Mouse (Mus musculus) frontal cortex, adult 2 months (tissue): ENCODE measurements at regions not wholly inside any gene's neighbourhood (a gene's known extent, or its start where the extent isn't known, plus 50 kb on each side); places are given as distances from the start of the nearest gene placed in this dataset.

Experiments
- DNase-seq, 2 experiments: peaks; one replicate each; pipeline ENCODE4 v3.0.0; 2022; ENCODE audit warnings: low spot score in 1 of 2; ENCODE audit errors: extremely low spot score in 1 of 2

DNA sequence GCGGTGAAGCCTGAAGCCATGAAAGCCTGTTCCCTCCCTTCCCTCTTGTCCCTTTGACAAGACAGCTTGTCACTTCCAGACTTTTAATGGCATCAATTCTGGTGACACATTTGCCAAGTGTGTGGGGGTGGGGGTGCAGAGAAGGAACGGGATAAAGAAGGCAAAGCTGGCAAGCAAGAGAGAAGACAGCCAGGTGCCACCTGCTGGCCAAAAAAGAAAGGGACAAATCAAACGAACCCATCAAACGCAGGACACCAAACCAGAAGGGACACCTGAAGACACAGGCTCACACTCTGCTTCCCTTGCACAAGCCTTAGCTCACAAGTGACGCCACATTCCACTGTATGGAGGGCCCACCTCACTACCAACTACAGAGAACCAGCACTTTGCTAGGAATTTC lies 197.0 kb upstream of the Klf14 start:
- peak; percentile 58 to 79 for DNase-seq

DNA sequence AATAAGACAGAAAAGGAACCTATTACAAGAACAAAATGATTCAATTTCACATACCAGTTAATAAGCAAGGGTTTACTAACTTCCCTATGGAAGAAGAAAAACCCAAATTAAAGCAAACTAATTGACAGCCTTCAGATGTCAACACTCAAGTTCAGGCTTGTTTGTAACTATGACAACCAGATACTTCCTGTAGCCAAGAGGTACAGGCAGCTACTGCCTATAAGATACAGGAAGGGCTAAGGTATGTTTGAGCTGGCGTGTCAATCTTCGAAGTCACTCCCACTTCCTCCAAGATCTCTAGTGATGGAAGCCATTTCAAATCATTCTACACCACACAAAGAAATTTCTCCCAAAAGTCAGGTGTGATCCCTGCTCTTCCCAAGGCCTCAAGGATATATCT lies 198.1 kb upstream of the Klf14 start:
- DNase-seq, result no peak

DNA sequence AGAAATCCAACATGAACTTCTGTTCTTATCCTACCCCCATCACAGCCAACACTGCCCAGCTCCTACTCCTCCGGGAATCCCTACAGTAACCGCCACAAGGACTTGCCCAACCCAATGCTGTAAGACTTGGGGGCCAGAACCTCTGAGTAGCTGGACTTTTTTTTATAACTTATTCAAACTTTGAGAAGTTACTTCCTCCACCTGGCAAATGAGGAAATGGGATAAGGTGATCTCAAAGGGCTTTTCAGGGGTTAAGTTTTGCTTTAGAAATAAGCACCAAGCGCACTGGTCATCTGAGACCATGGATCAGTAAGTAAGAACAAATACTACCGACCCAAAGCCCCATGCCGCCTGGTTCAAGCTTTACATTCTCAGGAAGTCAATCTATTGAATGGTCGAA lies 198.6 kb upstream of the Klf14 start:
- DNase-seq, result no peak

DNA sequence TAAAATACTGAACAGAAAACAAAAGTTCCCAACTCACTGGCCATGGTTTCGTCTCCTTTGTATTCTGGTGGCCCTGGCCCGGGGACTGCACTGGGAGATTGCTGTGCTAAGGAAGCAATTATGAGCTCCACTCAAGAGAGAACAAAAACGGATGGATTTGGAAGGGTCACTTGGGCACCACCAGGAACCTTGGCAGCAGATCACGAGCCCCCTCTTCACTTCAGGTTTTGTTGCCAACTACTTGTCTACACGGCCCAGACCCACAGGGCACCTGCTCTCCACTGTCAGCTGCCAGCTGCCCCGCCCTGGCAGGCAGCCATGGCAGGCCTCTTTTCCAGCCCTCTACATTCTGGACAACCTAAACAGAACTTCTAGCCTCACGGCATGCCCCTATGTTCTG lies 199.8 kb upstream of the Klf14 start:
- DNase-seq, result no peak

DNA sequence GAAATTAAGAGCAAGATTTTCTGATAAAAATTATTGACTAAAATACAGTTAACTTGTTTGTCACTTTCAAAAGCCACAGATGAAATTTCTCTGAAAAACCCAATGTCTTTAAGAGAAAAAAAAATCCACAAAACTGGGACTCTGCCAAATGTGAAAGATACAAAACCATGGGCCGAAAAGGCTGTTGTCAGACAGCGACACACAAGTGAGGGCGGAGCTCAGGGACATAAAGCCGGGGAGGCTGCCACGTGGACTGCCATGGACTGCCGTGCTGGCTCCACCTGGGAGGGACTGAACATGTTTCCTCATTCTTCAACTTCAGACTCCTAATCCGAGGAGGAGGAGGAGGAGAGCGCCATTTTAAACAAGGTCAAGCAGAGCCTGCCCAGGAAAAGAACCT lies 200.4 kb upstream of the Klf14 start:
- DNase-seq, result no peak

DNA sequence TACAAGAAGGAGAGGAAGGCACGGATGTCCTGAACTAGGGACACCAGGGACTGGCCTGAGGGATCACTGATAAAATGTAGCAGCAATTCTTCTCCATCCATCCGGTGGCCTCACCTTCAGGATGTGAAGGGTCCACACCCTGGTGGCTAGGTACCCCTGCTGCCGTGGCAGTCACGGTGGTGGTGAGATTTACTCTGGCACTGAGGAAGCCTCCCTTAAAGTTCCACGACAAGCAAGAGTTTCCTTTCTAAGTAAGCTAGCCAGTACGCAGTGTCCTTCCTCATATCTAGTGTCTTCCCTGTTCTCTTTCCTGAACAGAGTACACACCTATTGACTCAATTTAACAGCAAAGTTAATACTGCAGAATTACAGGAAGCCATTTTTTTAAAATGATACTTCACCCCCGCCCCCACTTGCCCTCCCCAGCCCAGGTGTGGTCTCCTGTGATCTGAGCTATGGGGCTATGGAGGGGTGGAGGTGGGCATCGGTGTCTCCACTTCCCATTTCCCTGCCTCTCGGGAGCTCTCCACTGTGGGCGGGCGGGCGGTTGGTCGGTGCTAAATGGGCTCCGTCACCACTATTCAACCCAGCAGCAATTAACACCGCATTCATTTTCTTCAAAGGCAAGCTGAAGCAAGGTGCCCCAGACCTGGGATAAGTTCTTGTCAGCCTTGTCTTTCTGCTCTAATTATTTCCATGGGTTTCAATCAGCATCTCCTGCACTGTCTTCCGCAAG lies 201.2 kb upstream of the Klf14 start:
- no peak for DNase-seq

DNA sequence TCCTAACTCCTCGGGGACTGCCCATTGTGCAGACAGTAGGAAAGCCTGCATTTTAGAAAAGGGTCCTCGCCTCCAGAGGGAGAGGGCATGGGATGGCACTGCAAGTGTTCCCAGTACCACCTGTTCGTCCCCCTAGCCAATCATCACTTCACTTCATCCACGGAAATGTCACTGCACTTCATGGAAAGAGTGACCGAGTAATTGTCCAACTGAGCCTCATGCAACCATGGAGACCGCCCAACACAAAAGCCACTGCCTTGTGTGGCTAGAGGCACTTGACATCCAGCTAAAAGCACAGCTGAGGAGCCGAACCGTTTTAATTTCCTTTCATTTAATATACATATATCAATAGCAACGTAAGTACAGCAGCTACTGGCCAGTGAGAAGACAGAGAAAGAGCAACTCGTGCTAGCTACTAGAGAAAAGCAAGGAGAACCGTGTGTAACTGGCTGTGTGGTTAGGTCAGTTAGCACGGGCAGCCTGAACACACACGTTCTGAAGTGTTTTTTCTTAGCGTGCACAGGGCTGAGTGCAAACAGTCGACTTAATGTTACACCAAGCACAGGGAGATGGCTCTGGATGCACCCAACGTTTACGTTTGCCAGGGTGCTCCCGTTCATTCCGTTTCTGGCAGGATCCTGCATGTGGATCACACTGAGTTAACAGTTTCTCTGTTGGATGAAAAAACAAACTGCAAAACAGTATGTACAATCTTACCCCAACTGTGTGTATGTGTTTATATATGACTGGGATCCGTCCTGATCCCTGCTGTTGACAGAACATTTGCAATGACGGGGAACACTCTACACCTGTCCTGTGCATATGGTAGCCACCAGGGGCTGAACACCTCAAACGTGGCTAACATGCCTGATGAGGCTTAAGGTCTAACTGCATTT lies 202.8 kb upstream of the Klf14 start:
- no peak for DNase-seq

DNA sequence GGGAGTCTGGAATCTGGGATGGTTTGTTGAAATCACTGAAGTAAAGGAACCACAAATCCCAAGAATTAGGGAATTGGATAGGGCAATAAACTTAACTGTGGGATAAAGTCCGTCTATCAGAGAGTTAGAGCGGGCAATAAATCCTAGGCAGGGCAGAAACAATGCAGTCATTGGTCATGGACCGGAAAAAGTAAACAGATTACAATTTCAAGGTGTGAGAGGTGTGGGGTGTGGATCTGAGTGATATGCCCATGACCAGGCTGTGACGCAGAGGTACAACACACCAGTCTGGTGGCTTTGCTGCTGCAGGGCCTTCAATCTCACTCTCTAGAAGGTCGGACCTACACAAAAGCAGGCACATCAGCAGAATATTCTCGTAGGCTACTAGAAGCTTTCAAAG lies 206.1 kb upstream of the Klf14 start:
- no peak for DNase-seq

DNA sequence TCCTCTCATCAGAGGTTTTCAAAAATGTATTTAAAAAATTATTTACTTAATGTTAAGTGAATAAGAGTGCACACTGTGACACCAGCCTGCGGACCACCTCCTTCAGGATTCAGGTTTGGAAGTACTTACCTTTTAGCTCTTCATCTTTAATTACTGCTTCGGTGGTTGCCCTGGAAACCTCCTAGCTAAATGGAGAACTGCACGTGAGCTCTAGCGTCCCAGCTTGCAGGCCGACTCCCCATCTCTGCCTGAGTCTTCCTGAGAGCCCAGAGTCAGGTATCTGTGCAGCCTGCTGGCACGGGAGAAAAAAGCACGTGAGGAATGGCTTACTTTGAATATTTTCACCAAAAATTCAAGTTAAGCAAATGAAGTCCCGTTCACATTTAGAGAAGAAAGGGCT lies 207.5 kb upstream of the Klf14 start:
- no peak for DNase-seq

DNA sequence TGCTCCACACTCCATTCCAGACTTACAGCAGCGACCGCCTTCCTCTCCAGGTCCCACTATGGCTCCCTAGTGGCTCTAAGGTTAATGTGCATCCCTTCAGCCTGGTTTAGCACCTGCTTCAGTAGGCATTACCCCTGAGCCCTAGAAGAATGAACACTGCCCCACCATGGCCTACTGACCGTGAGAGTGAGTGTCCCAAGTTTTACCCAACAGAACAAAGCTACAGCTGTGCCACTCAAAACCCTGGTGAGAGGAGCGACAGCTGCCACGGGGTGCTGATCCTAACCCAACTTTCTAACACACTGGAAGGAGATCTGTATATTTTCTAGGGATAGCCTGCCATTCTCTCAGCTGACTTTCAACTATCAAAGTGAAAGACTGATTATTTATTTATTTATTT lies 208.9 kb upstream of the Klf14 start:
- no peak for DNase-seq

DNA sequence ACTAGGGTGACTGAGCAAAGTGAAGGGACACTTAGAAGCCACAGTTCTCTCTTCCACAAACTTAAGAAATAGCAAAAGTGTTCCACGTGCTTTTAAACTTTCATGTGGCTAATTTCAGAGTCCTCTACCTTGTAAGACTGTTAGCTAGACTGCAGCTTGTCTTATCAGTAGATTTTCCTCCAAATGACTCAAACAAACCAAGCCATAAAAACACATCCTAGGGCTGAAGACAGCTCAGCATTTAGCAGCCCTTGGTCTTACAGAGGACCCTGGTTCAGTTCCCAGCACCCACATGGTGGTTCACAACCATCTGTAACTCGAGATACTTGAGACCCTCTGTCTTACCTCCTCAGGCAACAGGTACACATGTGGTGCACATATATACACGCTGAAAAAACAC lies 209.9 kb upstream of the Klf14 start:
- no peak for DNase-seq

DNA sequence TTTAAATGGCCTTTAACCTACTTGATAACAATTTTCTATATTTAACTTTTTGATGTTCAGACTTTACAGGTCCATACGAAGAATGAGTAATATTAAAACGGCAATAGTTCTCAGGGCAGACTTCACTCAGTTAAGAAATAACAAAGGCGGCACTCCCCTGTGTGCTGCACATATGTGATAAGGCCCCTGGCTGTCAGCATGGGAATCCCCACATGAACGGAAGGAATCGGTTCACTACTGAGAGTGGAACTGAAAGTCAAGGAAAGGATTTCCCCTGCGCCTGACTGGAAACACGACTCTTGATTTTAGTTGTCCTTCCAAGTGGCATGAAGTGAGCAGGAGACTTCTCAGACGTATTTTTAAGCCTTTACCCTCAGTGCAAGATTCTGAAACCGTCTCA lies 210.5 kb upstream of the Klf14 start:
- DNase-seq, result no peak

DNA sequence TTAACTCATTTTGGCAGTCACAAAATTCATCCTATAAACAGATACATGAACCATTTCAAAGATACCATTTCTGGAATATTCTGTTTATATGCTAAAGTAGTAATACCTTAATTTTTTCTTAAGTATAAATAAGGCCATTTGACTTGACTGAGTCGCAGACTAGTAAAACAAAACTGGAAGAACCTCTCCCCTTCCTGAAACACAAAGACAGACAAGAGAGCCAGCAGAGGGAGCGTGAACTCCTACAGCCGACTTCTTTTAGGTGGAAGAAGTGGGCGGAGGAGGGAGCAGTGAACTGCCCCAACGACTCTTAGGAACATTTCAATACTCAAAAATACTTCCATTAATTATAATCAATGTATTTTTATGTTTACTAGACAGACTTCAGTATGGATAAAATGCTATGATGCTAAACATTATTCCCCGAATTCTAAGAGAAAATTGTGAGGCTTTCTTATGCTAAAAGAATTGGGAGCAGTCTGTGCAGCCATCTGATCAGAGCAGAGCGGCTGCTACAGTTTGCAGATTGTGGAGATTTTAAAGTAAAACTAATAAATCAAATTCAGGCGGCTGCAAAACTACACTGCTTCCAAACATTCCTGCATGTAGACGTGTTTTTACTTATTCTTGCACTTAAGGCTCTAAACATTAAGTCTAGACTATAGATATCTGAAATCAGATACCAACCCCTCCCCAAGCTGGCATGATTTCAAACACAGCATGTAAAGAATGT lies 211.2 kb upstream of the Klf14 start:
- DNase-seq, result no peak

DNA sequence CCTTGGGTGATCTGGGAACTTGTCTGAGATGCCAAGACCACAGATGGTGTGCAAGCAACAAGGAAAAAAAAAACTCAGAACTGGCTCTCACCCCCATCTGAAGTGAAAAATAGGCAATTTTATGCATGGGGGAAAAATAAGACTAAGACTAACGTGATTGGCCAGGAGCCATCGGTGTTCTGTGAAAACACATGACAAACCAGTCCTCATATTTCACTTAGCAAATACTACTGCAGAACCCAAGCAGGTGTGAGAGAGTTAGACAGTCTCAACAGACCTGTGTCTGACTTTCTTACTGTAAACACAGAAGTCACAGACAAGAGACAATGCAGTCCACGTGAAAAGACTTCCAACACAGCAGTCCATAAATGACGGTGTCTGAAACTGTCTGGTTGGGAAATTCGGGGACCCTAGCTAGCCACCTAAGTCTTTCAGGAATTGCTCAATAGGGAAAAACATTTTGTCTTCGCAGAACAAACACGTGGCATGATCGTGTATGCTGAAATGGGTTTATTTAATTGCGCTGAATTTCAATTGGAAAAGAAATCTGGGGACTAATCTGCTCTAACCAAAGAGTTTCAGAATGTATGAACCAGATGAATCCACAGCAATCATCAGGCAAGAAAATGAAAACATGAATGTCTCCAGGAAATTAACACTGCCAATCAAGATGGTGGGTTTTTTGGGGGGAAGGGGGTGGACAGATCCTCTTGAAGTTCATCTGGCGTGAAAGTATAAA lies 213.1 kb upstream of the Klf14 start:
- DNase-seq, result peak in 1 of 2 experiments; percentile 56

DNA sequence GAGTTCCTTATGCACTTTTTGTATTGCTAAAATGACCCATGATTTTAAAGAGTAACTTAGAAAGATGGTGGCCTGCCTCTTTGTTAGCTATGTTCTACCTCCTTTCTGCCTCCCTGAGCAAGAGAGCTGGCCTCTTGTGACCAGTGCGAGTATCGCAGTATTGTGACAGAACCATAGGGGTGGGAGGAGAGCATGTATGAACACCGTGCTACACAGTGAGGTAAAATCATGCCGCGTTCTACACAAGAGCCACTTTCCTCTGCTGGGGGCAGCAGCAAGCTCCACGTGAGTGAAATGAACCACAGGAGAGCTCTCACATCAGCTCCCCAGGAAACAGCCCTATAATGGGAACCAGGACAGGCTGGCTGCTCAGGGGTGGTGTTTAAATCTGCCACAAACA lies 216.9 kb upstream of the Klf14 start:
- DNase-seq, result no peak

DNA sequence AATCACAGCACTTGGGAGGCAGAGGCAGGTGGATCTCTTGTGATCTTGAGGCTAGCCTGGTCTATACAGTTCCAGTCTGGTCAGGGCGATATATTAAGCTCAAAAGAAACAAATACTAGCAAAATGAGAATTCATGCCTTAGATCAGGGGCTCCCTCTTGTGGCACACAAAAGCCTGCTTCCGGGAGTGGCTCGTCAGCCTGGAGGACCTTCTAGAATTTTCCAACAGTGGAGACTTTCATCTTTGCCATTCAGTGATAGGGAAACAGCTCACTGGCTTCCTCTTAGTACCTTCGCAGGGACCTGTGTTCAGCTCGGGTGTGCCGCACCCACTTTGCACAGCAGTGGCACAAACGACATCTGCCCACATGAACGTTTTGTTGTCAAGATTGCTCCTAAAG lies 217.5 kb upstream of the Klf14 start:
- no peak for DNase-seq

DNA sequence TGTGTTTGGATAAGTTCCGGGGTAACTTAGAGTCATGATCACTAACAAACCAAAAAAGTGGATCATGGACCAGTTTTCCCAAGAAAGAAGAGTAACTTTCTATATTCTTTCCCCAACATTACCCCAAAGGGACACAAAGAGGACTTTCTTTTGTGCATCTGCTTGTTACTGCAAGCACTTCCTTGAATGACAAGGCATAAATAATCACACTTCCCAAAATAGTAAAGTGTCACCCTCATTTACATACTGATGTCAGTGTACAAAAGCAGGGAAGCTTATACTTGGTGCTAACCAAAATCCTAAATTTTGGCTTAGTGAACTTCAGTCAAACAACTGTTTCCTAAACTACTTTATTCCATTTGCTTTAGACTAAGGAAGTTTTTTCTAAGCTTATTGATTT lies 218.0 kb upstream of the Klf14 start:
- DNase-seq, result no peak

DNA sequence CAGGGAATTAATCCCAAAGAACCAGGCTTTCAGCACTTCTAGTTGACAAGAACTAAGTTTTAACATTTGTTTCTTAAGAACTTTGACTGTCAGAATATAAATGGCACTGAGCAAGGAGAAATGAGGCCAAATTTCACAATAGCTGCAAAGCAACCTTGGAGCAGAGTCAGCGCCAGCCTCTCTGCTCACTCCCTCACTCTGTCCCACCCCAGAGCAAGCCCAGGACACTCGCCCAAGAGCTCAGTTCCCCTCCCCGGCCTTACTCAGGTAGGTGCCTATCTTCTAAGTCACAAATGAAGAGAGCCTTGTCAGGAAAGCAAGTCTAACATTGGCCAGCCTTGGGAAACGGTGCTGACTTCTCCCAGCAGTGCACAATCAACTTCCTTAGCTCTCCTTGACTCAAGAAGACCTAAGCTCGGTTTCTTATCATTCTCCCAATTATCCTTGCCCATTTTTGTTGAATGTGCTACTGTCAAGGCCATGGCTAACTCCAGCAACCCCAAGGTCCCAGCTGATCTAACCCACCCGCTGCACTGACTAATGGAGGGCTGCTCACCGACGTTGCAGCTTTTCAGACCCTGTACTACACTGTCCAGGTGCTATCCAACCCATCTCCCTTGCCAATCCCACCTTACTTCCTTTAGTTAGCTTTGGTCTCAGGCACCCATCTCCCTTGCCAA lies 219.5 kb upstream of the Klf14 start:
- DNase-seq, result no peak

DNA sequence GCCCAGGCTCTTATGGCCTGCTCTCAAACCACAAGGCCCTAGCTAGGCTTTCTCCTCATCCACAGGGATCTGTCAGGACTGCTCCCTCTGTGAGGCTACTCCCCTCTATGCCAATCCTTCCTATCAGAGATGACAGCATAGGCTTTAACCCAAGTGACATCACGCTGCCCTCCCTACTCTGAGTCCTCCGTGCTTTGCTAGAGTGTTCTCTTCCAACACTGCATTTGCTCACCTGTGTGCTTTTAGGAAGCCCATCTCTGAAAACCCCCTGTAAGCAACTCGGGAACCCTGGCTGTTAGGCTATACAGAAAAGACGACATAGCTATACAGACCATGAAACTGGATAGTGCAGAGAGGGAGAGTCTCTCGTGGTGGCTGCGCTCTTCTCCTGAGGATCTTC lies 216.3 kb upstream of the Mkln1 start:
- DNase-seq, result no peak

DNA sequence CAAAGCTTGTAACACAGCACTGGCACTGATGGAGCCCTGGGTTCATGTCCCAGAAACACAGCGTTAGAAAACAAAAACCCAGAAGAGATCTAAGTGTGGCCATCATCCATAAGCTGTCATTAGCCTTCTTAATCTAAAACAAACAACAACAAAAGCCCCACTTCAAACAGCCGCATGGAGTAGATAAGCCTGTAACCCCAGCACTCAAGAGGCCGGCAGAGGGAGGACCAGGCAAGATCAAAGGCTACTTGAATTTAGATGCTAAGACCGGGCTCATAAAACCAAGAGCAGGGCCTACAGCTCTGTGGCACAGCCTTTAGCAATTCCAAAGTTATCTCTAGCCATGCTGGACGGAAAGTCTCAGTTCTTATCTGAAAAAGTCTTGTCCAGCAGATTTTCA lies 215.4 kb upstream of the Mkln1 start:
- DNase-seq, result no peak
